In genomic region chr2:32450881-32451844, GRCm38 (mm10) we compare ENCODE assay signal across 8 mouse cellular contexts. TPM values are rescaled to one million over a fixed set of nuclear protein-coding genes. Genes with fewer than 3 reads are reported as not detected.
DNase-seq lines count a peak whose midpoint lies in the region; ATAC-seq lines count a peak whose summit lies in the region.

Gene Slc25a25 (minus strand): TSS chr2:32451445.

- peaks cover 15% of the 10 kb centered on the region for H3K36me3 ChIP-seq in heart, embryonic 13.5 days
- peaks cover 17% of the 10 kb centered on the region for H3K36me3 ChIP-seq in liver, embryonic 12.5 days
- peaks cover 6% of the 10 kb centered on the region; the same call in 1 of the 2 replicates for H3K36me3 ChIP-seq in stomach, embryonic 15.5 days

- H3K4me3 ChIP-seq in heart, embryonic 13.5 days: peak within 1 kb of the TSS; percentile 73
- H3K4me3 ChIP-seq in liver, embryonic 12.5 days: peak within 1 kb of the TSS; percentile 90
- H3K4me3 ChIP-seq in stomach, embryonic 15.5 days (replicated peaks): peak within 1 kb of the TSS; percentile 90

- DNase-seq in CD4-positive helper T cell, adult 2 months (ENCODE audit: low read depth, low spot score): peak; percentile 98
- DNase-seq in brain, embryonic 18.5 days (ENCODE audit: low read depth, low spot score): peak; percentile 95
- peak; percentile 99 for DNase-seq in kidney, postnatal 10 days
- DNase-seq in natural killer cell, adult 2 months (ENCODE audit: low spot score in 2 of 2): peak; percentile 96

- H3K4me1 ChIP-seq in heart, embryonic 13.5 days: peaks cover 71% of the 10 kb centered on the region
- peaks cover 67% of the 10 kb centered on the region for H3K4me1 ChIP-seq in liver, embryonic 12.5 days
- H3K4me1 ChIP-seq in stomach, embryonic 15.5 days: peaks cover 35% of the 10 kb centered on the region

- under 1% methylated on average over 103 of the region's 103 CpGs for WGBS in heart, embryonic 13.5 days
- WGBS in liver, embryonic 12.5 days (ENCODE audit: insufficient replicate concordance): under 1% methylated on average over 93 of the region's 103 CpGs
- under 1% methylated on average over 103 of the region's 103 CpGs for WGBS in stomach, embryonic 15.5 days

- H3K27ac ChIP-seq in heart, embryonic 13.5 days (replicated peaks): peak within 1 kb of the TSS; percentile 96
- H3K27ac ChIP-seq in liver, embryonic 12.5 days: peak within 1 kb of the TSS; percentile 94
- peak within 1 kb of the TSS; percentile 97 for H3K27ac ChIP-seq in stomach, embryonic 15.5 days

- H3K9ac ChIP-seq in heart, embryonic 13.5 days: peak within 1 kb of the TSS; percentile 87
- peak within 1 kb of the TSS; percentile 94 for H3K9ac ChIP-seq in liver, embryonic 12.5 days
- peak within 1 kb of the TSS; percentile 69 for H3K9ac ChIP-seq in stomach, embryonic 15.5 days

- H3K4me2 ChIP-seq in heart, embryonic 13.5 days: peak within 1 kb of the TSS; percentile 95
- peak within 1 kb of the TSS; percentile 96 for H3K4me2 ChIP-seq in liver, embryonic 12.5 days
- peak within 1 kb of the TSS; percentile 88 for H3K4me2 ChIP-seq in stomach, embryonic 15.5 days

- H3K9me3 ChIP-seq in heart, embryonic 13.5 days: no peaks in the 10 kb centered on the region
- H3K9me3 ChIP-seq in liver, embryonic 12.5 days (replicated peaks): no peaks in the 10 kb centered on the region
- H3K9me3 ChIP-seq in stomach, embryonic 15.5 days: no peaks in the 10 kb centered on the region

- ATAC-seq in erythroid progenitor cell, adult 5-6 weeks (replicated peaks; ENCODE audit: low FRiP score, poor library complexity, severe bottlenecking): peak; percentile 86
- peak; percentile 83 for ATAC-seq in heart, embryonic 13.5 days (ENCODE audit: extremely low read depth, insufficient number of reproducible peaks, low FRiP score, low TSS enrichment)
- ATAC-seq in liver, embryonic 12.5 days: peak; percentile 84
- peak; percentile 84 for ATAC-seq in stomach, embryonic 15.5 days (ENCODE audit: insufficient read depth, low FRiP score, low read depth)

- H3K27me3 ChIP-seq in heart, embryonic 13.5 days (replicated peaks): no peaks in the 10 kb centered on the region
- H3K27me3 ChIP-seq in liver, embryonic 12.5 days (replicated peaks): no peaks in the 10 kb centered on the region
- no peaks in the 10 kb centered on the region for H3K27me3 ChIP-seq in stomach, embryonic 15.5 days (replicated peaks)

RNA-seq across cellular contexts. Expression of gene Slc25a25, which starts in this region (rescaled TPM):
- total RNA-seq in erythroid progenitor cell, adult 5-6 weeks (2015; ENCODE audit: low replicate concordance): 5.4 and 7.2 TPM in 2 replicates
- total RNA-seq in erythroid progenitor cell, adult 5-6 weeks (2017; ENCODE audit: low replicate concordance): 14.8 and 19.0 TPM in 2 replicates
- polyA plus RNA-seq in heart, embryonic 13.5 days (2015; fragmentation: Nextera tagmentation; extraction: Ambion mirVana): 10.7 and 10.9 TPM in 2 replicates
- polyA plus RNA-seq in liver, embryonic 12.5 days (2016; fragmentation: Nextera tagmentation; extraction: Ambion mirVana): 11.4 and 11.9 TPM in 2 replicates
- polyA plus RNA-seq in stomach, embryonic 15.5 days (2015; fragmentation: Nextera tagmentation; extraction: Ambion mirVana): 17.6 and 17.9 TPM in 2 replicates

Comparison
In these comparisons a context has a peak if more than half of its experiments do, and no peak if none do; other contexts are left out.
1. Peak in every context shown above with its lines: DNase-seq, ATAC-seq, H3K4me3 ChIP-seq and H3K27ac ChIP-seq.